Mouse (Mus musculus): ENCODE measurements around the gene Ifi35.
"Not testable (repeated sequence)": the region's sequence is repeated elsewhere in the genome, so short reads cannot be mapped to it uniquely, and the experiment has no call there.

The Ifi35 gene

DNA sequence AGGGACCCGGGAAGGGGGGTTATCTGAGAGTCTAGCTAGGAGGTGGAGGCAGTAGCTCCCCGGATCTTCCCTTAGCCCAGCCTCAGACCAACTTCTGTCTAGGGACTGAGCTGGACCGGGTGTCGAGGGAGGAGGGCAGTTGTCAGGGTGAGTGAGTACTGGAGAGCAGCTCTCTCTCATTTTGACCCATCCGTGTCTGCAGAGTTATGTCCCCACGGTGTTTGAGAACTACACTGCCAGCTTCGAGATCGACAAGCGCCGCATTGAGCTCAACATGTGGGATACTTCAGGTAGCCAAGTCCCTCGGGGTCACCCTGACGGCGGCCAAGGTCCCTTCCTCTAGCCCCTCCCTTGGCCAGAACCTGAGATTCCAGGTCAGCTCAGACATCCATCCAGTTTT lies 20.5 kb downstream of the Ifi35 start:
- no peak for DNase-seq (ENCODE audit: low spot score)

DNA sequence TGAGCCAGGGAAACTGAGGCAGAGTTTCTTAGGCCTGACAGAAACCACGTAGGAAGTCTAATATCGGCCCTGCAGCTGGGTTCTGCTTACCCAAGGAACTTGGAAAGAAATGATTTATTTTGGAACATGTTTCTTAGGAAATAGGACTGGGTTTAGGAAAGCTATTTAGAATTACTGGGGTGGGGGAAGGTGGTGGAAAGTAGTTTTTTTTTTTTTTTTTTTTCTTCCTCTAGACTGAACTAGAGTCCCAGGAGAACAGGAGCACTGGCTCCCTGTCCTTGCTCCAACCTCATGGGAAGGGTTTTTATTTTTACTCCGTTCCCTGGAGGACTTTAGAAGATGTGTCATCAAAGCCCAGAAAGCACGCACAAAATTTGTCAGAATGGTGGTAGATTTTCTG lies 20.9 kb downstream of the Ifi35 start:
- no peak for DNase-seq (ENCODE audit: low spot score)

- DNase-seq (ENCODE audit: low spot score): no peak
Measured at GRCm38 (mm10) chr11:101470206-101470605, 22.0 kb downstream of the Ifi35 start.

DNA sequence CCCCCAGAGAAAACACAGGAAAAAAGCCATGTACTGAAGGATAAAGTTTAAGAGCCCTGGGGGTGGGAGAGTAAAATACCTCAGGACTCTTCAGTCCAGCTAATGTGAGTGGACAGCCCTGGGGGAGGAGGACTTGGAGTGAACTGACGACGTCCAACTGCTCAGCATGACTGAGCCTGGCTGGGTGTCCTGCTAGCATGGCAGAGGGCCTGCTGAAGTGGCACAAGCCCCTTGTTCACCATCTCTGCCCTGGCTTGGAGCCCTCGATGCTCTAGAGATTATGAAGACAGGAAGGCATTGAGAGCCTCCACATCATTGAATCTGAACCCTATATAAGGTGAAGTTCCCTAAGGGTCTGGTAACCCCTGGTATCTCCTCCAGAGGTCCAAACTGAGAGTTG lies 23.7 kb downstream of the Ifi35 start:
- DNase-seq (ENCODE audit: low spot score): no peak

GRCm38 (mm10) chr11:101472336-101472735 lies 24.1 kb downstream of the Ifi35 start:
- no peak for DNase-seq (ENCODE audit: low spot score)

GRCm38 (mm10) chr11:101473686-101474085 lies 25.5 kb downstream of the Ifi35 start:
- not testable (repeated sequence) for DNase-seq (ENCODE audit: low spot score)

GRCm38 (mm10) chr11:101474298-101474697 lies 26.1 kb downstream of the Ifi35 start:
- DNase-seq (ENCODE audit: low spot score): no peak

DNA sequence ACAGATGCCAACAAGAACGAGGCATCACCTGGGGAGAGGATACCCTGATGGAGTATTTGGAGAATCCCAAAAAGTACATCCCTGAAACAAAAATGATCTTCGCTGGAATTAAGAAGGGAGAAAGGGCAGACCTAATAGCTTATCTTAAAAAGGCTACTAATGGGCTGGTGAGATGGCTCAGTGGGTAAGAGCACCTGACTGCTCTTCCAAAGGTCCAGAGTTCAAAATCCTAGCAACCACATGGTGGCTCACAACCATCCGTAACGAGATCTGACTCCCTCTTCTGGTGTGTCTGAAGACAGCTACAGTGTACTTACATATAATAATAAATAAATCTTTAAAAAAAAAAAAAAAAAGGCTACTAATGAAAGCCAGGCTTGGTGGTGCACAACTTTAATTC lies 28.2 kb downstream of the Ifi35 start:
- DNase-seq (ENCODE audit: low spot score): not testable (repeated sequence)

DNA sequence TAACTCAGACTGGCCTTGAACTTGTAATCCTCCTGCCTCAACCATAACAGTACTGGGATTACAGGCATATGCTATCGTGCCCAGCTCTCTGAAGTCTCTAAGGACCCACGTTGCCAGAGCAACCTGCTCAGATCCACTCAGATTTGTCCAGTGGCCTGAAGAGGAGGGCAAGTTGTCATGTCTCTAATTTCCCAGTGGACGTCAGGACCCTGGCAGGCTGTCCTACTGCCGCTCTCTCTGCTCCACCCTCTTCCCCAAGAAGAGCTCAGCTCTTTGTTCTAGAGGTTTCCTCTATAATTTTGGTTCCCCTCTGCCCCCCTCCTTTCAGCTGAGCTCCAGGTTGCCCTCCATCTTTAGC lies 29.0 kb downstream of the Ifi35 start:
- DNase-seq (ENCODE audit: low spot score): no peak

- no peak for DNase-seq (ENCODE audit: low spot score)
Measured at GRCm38 (mm10) chr11:101477552-101478211, 29.5 kb downstream of the Ifi35 start.

- no peak for DNase-seq (ENCODE audit: low spot score)
Measured at GRCm38 (mm10) chr11:101479171-101479635, 31.0 kb downstream of the Ifi35 start.

DNA sequence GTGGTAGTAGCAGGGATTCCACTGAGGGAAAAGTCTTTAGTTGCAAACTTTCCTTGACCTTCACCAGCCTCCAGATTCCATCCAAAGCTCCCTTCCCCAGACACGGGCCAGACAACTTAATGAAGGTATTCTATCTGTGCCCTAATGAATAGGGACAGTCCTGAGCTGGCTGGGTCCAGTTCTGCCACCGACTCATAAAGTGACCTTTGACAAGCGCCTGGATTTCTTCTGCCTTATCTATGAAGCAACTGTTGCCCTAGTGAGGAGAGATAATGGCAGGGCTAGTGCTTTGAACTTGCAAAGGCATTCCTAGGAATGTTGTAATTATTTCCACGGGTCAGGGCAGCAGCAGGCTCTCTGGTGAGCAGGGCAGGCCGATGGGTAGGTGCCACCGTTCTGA lies 32.7 kb downstream of the Ifi35 start:
- no peak for DNase-seq (ENCODE audit: low spot score)

DNA sequence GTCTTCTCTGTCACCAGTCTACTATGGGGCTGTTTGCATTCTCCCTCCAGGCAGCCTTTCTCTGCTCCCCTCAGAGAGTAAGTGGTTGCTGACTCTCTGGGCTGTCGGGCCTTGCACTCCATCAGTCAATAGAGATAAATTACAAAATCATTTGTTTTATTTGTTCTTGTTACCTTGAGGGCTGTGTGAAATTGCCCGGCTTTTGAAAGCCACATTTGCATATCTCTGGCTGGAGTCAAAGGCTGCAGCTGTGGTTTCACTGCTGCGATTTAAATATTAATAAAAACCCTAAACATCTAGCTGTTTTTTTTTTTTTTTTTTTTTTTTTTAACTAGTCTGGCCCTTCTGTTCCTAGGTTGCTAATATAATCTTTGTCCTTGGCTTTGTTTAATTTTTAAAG lies 35.6 kb downstream of the Ifi35 start:
- DNase-seq (ENCODE audit: low spot score): no peak

GRCm38 (mm10) chr11:101484245-101484644 lies 36.0 kb downstream of the Ifi35 start:
- no peak for DNase-seq (ENCODE audit: low spot score)

- no peak for DNase-seq (ENCODE audit: low spot score)
Measured at GRCm38 (mm10) chr11:101484814-101485213, 36.6 kb downstream of the Ifi35 start.

DNA sequence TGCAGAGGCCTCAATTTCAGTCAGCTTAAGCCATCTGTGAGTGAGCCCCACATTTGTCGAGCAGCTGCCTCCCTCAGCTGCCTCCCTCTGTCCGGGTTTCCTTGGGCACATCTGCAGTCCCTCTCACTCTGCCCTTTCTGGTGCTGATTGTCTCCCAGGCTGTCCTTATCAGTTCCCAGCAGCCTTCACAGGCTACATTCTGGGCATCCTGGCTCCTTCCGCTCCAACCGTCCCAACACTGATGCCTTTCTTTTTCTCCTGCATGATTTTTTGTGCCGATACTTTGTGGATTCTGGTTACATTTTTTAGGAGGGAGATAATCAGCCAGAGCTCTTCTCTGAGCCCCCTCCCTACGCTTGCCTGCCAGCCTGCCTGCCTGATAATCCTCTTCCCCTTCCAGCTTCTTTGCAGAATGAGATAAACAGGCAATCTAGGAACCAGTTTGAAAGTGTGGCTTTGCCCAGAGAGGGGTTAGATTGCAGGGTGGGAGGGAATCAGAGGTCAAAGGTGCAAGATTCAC lies 37.4 kb downstream of the Ifi35 start:
- DNase-seq (ENCODE audit: low spot score): no peak

DNA sequence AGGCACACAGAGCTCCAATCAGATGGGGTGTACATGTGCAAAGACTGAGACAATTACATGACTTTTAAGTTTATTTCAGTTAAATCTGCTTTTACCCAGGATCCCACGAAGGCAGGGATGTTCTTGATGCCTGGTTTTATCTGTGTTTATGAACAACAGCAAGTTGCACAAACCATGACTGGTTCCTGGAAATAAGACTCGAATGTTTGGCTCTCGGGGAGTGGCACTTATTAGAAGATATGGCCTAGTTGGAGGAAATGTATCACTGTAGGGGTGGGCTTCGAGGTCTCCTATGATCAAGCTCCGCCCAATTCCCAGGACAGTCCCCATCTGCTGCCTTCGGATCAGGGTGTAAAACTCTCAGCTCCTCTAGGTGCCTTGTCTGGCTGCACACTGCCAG lies 37.9 kb downstream of the Ifi35 start:
- DNase-seq (ENCODE audit: low spot score): no peak

GRCm38 (mm10) chr11:101506269-101506780 lies 58.1 kb downstream of the Ifi35 start:
- DNase-seq (ENCODE audit: low spot score): no peak

DNA sequence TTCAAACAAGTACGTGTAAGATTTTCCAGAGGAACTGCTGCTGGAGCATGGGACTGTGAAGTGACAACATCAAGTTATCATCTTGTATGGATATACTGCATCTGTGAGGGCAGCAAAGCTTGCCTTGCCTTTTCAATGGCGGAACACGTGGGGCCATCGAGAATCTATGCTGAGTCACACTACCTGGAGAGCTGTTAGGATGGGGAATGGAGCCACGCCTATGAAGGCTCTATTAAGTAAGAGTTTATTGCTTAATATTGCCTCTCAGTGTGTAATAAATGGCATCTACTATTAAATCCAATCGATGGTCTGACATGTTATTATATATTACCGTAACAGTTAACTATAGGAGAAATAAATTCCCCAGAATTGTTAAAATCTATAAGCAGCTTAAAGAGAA lies 58.9 kb downstream of the Ifi35 start:
- DNase-seq (ENCODE audit: low spot score): no peak

Data from urinary bladder, postnatal 10 days (tissue).